Mouse (Mus musculus): ENCODE measurements at regions not wholly inside any gene's neighbourhood (a gene's known extent, or its start where the extent isn't known, plus 50 kb on each side); places are given as distances from the start of the nearest gene placed in this dataset.

- Histone ChIP-seq H3K27me3 (ENCODE audit: control insufficient read depth, insufficient read depth, low read length) (no peaks in the 10 kb centered on the region), H3K9me3 (ENCODE audit: control insufficient read depth, low read length) (no peaks in the 10 kb centered on the region), H3K36me3 (ENCODE audit: control insufficient read depth, insufficient read depth, low read length) (no peaks in the 10 kb centered on the region), H3K4me3 (replicated peaks; ENCODE audit: low read length) (no peak overlapping the region), H3K4me2 (replicated peaks; ENCODE audit: low read depth, low read length, severe bottlenecking) (no peak overlapping the region), H3K4me1 (ENCODE audit: control insufficient read depth, insufficient read depth, low read length) (peaks cover 12% of the 10 kb centered on the region; the same call in 1 of the 2 replicates), H3K27ac (replicated peaks; ENCODE audit: low read depth, low read length) (no peak overlapping the region), H3K9ac (ENCODE audit: low read depth, low read length, severe bottlenecking) (no peak overlapping the region)
- ATAC-seq (ENCODE audit: low FRiP score, low read depth) = no peak
- 69% methylated on average over 7 of the region's 7 CpGs for WGBS
- no peak for TF ChIP-seq POLR2A (IDR thresholded peaks at IDR 0.05; ENCODE audit: borderline replicate concordance, extremely low read depth, insufficient read depth, insufficient read length)
- DNase-seq (ENCODE audit: low spot score) = no peak
These were observed 240.1 kb upstream of the Zeb2 start for GRCm38 (mm10) chr2:45357266-45357665.

GRCm38 (mm10) chr2:45356558-45357170, 239.5 kb upstream of the Zeb2 start:
- no peak for ATAC-seq (ENCODE audit: low FRiP score, low read depth)
- Histone ChIP-seq H3K4me2 (replicated peaks; ENCODE audit: low read depth, low read length, severe bottlenecking) (no peak overlapping the region), H3K9me3 (ENCODE audit: control insufficient read depth, low read length) (no peaks in the 10 kb centered on the region), H3K4me1 (ENCODE audit: control insufficient read depth, insufficient read depth, low read length) (peaks cover 9% of the 10 kb centered on the region; the same call in 1 of the 2 replicates), H3K27ac (replicated peaks; ENCODE audit: low read depth, low read length) (no peak overlapping the region), H3K9ac (ENCODE audit: low read depth, low read length, severe bottlenecking) (no peak overlapping the region), H3K27me3 (ENCODE audit: control insufficient read depth, insufficient read depth, low read length) (no peaks in the 10 kb centered on the region), H3K4me3 (replicated peaks; ENCODE audit: low read length) (no peak overlapping the region), H3K36me3 (ENCODE audit: control insufficient read depth, insufficient read depth, low read length) (no peaks in the 10 kb centered on the region)
- TF ChIP-seq POLR2A (IDR thresholded peaks at IDR 0.05; ENCODE audit: borderline replicate concordance, extremely low read depth, insufficient read depth, insufficient read length) = no peak
- DNase-seq (ENCODE audit: low spot score) = no peak
- WGBS = 58% methylated on average over 8 of the region's 8 CpGs

- no peak for DNase-seq (ENCODE audit: low spot score)
- no peak overlapping the region for H3K27ac ChIP-seq (replicated peaks; ENCODE audit: low read depth, low read length)
- H3K4me2 ChIP-seq (replicated peaks; ENCODE audit: low read depth, low read length, severe bottlenecking) = no peak overlapping the region
These were observed 238.8 kb upstream of the Zeb2 start for GRCm38 (mm10) chr2:45356021-45356420.

GRCm38 (mm10) chr2:45351529-45352133, 234.4 kb upstream of the Zeb2 start:
- H3K36me3 ChIP-seq (ENCODE audit: control insufficient read depth, insufficient read depth, low read length) = no peaks in the 10 kb centered on the region
- no peak overlapping the region for H3K9ac ChIP-seq (ENCODE audit: low read depth, low read length, severe bottlenecking)
- DNase-seq (ENCODE audit: low spot score) (no peak), ATAC-seq (ENCODE audit: low FRiP score, low read depth) (no peak)
- no peak for TF ChIP-seq POLR2A (IDR thresholded peaks at IDR 0.05; ENCODE audit: borderline replicate concordance, extremely low read depth, insufficient read depth, insufficient read length)
- 73% methylated on average over 1 of the region's 1 CpGs for WGBS
- H3K9me3 ChIP-seq (ENCODE audit: control insufficient read depth, low read length) = no peaks in the 10 kb centered on the region
- H3K4me2 ChIP-seq (replicated peaks; ENCODE audit: low read depth, low read length, severe bottlenecking) = no peak overlapping the region
- H3K4me3 ChIP-seq (replicated peaks; ENCODE audit: low read length) = no peak overlapping the region
- no peak overlapping the region for H3K27ac ChIP-seq (replicated peaks; ENCODE audit: low read depth, low read length)
- peaks cover under 1% of the 10 kb centered on the region; the same call in 1 of the 2 replicates for H3K4me1 ChIP-seq (ENCODE audit: control insufficient read depth, insufficient read depth, low read length)
- no peaks in the 10 kb centered on the region for H3K27me3 ChIP-seq (ENCODE audit: control insufficient read depth, insufficient read depth, low read length)

More at GRCm38 (mm10) chr2:45356021-45356420, 238.8 kb upstream of the Zeb2 start:
- ATAC-seq (ENCODE audit: low FRiP score, low read depth) = no peak
- no peak for TF ChIP-seq POLR2A (IDR thresholded peaks at IDR 0.05; ENCODE audit: borderline replicate concordance, extremely low read depth, insufficient read depth, insufficient read length)
- no peaks in the 10 kb centered on the region for H3K27me3 ChIP-seq (ENCODE audit: control insufficient read depth, insufficient read depth, low read length)
- H3K4me3 ChIP-seq (replicated peaks; ENCODE audit: low read length) = no peak overlapping the region
- H3K9ac ChIP-seq (ENCODE audit: low read depth, low read length, severe bottlenecking) = no peak overlapping the region
- H3K9me3 ChIP-seq (ENCODE audit: control insufficient read depth, low read length) = no peaks in the 10 kb centered on the region
- peaks cover 9% of the 10 kb centered on the region; the same call in 1 of the 2 replicates for H3K4me1 ChIP-seq (ENCODE audit: control insufficient read depth, insufficient read depth, low read length)
- WGBS = 80% methylated on average over 12 of the region's 12 CpGs
- H3K36me3 ChIP-seq (ENCODE audit: control insufficient read depth, insufficient read depth, low read length) = no peaks in the 10 kb centered on the region

- 81% methylated on average over 5 of the region's 5 CpGs for WGBS
- no peaks in the 10 kb centered on the region for H3K27me3 ChIP-seq (ENCODE audit: control insufficient read depth, insufficient read depth, low read length)
These were observed 229.2 kb upstream of the Zeb2 start for GRCm38 (mm10) chr2:45346358-45346757.

More at GRCm38 (mm10) chr2:45346358-45346757, 229.2 kb upstream of the Zeb2 start:
- H3K4me3 ChIP-seq (replicated peaks; ENCODE audit: low read length) = no peak overlapping the region
- DNase-seq (ENCODE audit: low spot score) = no peak
- H3K36me3 ChIP-seq (ENCODE audit: control insufficient read depth, insufficient read depth, low read length) = no peaks in the 10 kb centered on the region
- no peak overlapping the region for H3K4me2 ChIP-seq (replicated peaks; ENCODE audit: low read depth, low read length, severe bottlenecking)
- ATAC-seq (ENCODE audit: low FRiP score, low read depth) = no peak
- no peak overlapping the region for H3K9ac ChIP-seq (ENCODE audit: low read depth, low read length, severe bottlenecking)
- H3K9me3 ChIP-seq (ENCODE audit: control insufficient read depth, low read length) = no peaks in the 10 kb centered on the region
- no peak overlapping the region for H3K27ac ChIP-seq (replicated peaks; ENCODE audit: low read depth, low read length)
- H3K4me1 ChIP-seq (ENCODE audit: control insufficient read depth, insufficient read depth, low read length) = no peaks in the 10 kb centered on the region
- TF ChIP-seq POLR2A (IDR thresholded peaks at IDR 0.05; ENCODE audit: borderline replicate concordance, extremely low read depth, insufficient read depth, insufficient read length) = no peak

Data from limb, embryonic 14.5 days (tissue).